Mouse (Mus musculus): ENCODE data around the gene Col25a1. TPM values are rescaled to one million over a fixed set of nuclear protein-coding genes. Genes with fewer than 3 reads are reported as not detected.

Gene Col25a1
- polyA plus RNA-seq, 2 experiments: 14.2 to 15.3 TPM

GRCm38 (mm10) chr3:130573243-130573642 lies 441.9 kb downstream of the Col25a1 start:
- DNase-seq (ENCODE audit: low spot score) (no peak), ATAC-seq (ENCODE audit: low FRiP score, low read depth) (no peak)
- Histone ChIP-seq H3K9me3 (ENCODE audit: control insufficient read depth, low read length) (no peaks in the 10 kb centered on the region), H3K36me3 (ENCODE audit: control insufficient read depth, insufficient read depth, low read length) (no peaks in the 10 kb centered on the region), H3K27ac (replicated peaks; ENCODE audit: low read depth, low read length) (no peak overlapping the region), H3K9ac (ENCODE audit: low read depth, low read length, severe bottlenecking) (no peak overlapping the region), H3K4me1 (ENCODE audit: control insufficient read depth, insufficient read depth, low read length) (peaks cover 7% of the 10 kb centered on the region; the same call in 1 of the 2 replicates), H3K27me3 (ENCODE audit: control insufficient read depth, insufficient read depth, low read length) (no peaks in the 10 kb centered on the region), H3K4me3 (replicated peaks; ENCODE audit: low read length) (no peak overlapping the region), H3K4me2 (replicated peaks; ENCODE audit: low read depth, low read length, severe bottlenecking) (no peak overlapping the region)
- TF ChIP-seq POLR2A (IDR thresholded peaks at IDR 0.05; ENCODE audit: borderline replicate concordance, extremely low read depth, insufficient read depth, insufficient read length): no peak
- WGBS: 74% methylated on average over 5 of the region's 5 CpGs

GRCm38 (mm10) chr3:130574652-130575051 lies 443.4 kb downstream of the Col25a1 start:
- Histone ChIP-seq H3K27me3 (ENCODE audit: control insufficient read depth, insufficient read depth, low read length) (no peaks in the 10 kb centered on the region), H3K36me3 (ENCODE audit: control insufficient read depth, insufficient read depth, low read length) (no peaks in the 10 kb centered on the region), H3K4me3 (replicated peaks; ENCODE audit: low read length) (no peak overlapping the region), H3K4me1 (ENCODE audit: control insufficient read depth, insufficient read depth, low read length) (peaks cover 8% of the 10 kb centered on the region), H3K9ac (ENCODE audit: low read depth, low read length, severe bottlenecking) (no peak overlapping the region), H3K27ac (replicated peaks; ENCODE audit: low read depth, low read length) (no peak overlapping the region), H3K9me3 (ENCODE audit: control insufficient read depth, low read length) (no peaks in the 10 kb centered on the region), H3K4me2 (replicated peaks; ENCODE audit: low read depth, low read length, severe bottlenecking) (no peak overlapping the region)
- WGBS: 16% methylated on average over 5 of the region's 5 CpGs
- ATAC-seq (ENCODE audit: low FRiP score, low read depth) (no peak), DNase-seq (ENCODE audit: low spot score) (peak; percentile 68)
- TF ChIP-seq POLR2A (IDR thresholded peaks at IDR 0.05; ENCODE audit: borderline replicate concordance, extremely low read depth, insufficient read depth, insufficient read length): no peak

GRCm38 (mm10) chr3:130576683-130577082 lies 445.4 kb downstream of the Col25a1 start:
- no peak for TF ChIP-seq POLR2A (IDR thresholded peaks at IDR 0.05; ENCODE audit: borderline replicate concordance, extremely low read depth, insufficient read depth, insufficient read length)
- H3K36me3 ChIP-seq (ENCODE audit: control insufficient read depth, insufficient read depth, low read length): no peaks in the 10 kb centered on the region
- H3K4me1 ChIP-seq (ENCODE audit: control insufficient read depth, insufficient read depth, low read length): peaks cover 6% of the 10 kb centered on the region; the same call in 1 of the 2 replicates
- no peaks in the 10 kb centered on the region for H3K9me3 ChIP-seq (ENCODE audit: control insufficient read depth, low read length)
- no peak overlapping the region for H3K9ac ChIP-seq (ENCODE audit: low read depth, low read length, severe bottlenecking)
- H3K27me3 ChIP-seq (ENCODE audit: control insufficient read depth, insufficient read depth, low read length): no peaks in the 10 kb centered on the region
- no peak for ATAC-seq (ENCODE audit: low FRiP score, low read depth)
- 64% methylated on average over 6 of the region's 6 CpGs for WGBS
- H3K4me2 ChIP-seq (replicated peaks; ENCODE audit: low read depth, low read length, severe bottlenecking): no peak overlapping the region
- H3K4me3 ChIP-seq (replicated peaks; ENCODE audit: low read length): no peak overlapping the region
- no peak for DNase-seq (ENCODE audit: low spot score)
- no peak overlapping the region for H3K27ac ChIP-seq (replicated peaks; ENCODE audit: low read depth, low read length)

- Histone ChIP-seq H3K4me3 (replicated peaks; ENCODE audit: low read length) (no peak overlapping the region), H3K27me3 (ENCODE audit: control insufficient read depth, insufficient read depth, low read length) (no peaks in the 10 kb centered on the region), H3K4me2 (replicated peaks; ENCODE audit: low read depth, low read length, severe bottlenecking) (no peak overlapping the region), H3K9ac (ENCODE audit: low read depth, low read length, severe bottlenecking) (no peak overlapping the region), H3K36me3 (ENCODE audit: control insufficient read depth, insufficient read depth, low read length) (0 out of 2 replicates have a peak, but pooled peaks cover 4% of the 10 kb centered on the region), H3K4me1 (ENCODE audit: control insufficient read depth, insufficient read depth, low read length) (peaks cover 6% of the 10 kb centered on the region; the same call in 1 of the 2 replicates), H3K9me3 (ENCODE audit: control insufficient read depth, low read length) (no peaks in the 10 kb centered on the region), H3K27ac (replicated peaks; ENCODE audit: low read depth, low read length) (no peak overlapping the region)
- TF ChIP-seq POLR2A (IDR thresholded peaks at IDR 0.05; ENCODE audit: borderline replicate concordance, extremely low read depth, insufficient read depth, insufficient read length): no peak
- 32% methylated on average over 17 of the region's 17 CpGs for WGBS
- DNase-seq (ENCODE audit: low spot score): peak; percentile 64
- ATAC-seq (ENCODE audit: low FRiP score, low read depth): peak; percentile 75
Observed at GRCm38 (mm10) chr3:130579501-130579900, 448.2 kb downstream of the Col25a1 start.

- Histone ChIP-seq H3K9ac (ENCODE audit: low read depth, low read length, severe bottlenecking) (no peak overlapping the region), H3K36me3 (ENCODE audit: control insufficient read depth, insufficient read depth, low read length) (0 out of 2 replicates have a peak, but pooled peaks cover 4% of the 10 kb centered on the region), H3K4me1 (ENCODE audit: control insufficient read depth, insufficient read depth, low read length) (peaks cover 6% of the 10 kb centered on the region; the same call in 1 of the 2 replicates), H3K4me3 (replicated peaks; ENCODE audit: low read length) (no peak overlapping the region), H3K4me2 (replicated peaks; ENCODE audit: low read depth, low read length, severe bottlenecking) (no peak overlapping the region), H3K27ac (replicated peaks; ENCODE audit: low read depth, low read length) (no peak overlapping the region), H3K27me3 (ENCODE audit: control insufficient read depth, insufficient read depth, low read length) (no peaks in the 10 kb centered on the region), H3K9me3 (ENCODE audit: control insufficient read depth, low read length) (no peaks in the 10 kb centered on the region)
- no peak for DNase-seq (ENCODE audit: low spot score)
- ATAC-seq (ENCODE audit: low FRiP score, low read depth): no peak
- TF ChIP-seq POLR2A (IDR thresholded peaks at IDR 0.05; ENCODE audit: borderline replicate concordance, extremely low read depth, insufficient read depth, insufficient read length): no peak
- WGBS: 86% methylated on average over 2 of the region's 2 CpGs
Observed at GRCm38 (mm10) chr3:130581577-130581976, 450.3 kb downstream of the Col25a1 start.
